ENCODE assay signal across 13 mouse cellular contexts in genomic region chr15:86342637-86343375, GRCm38 (mm10).
A peak's percentile ranks its signal among the peaks of the same experiment; 100 is the strongest.
DNase-seq lines count a peak whose midpoint lies in the region; ATAC-seq and TF ChIP-seq lines count a peak whose summit lies in the region.
"Had no signal": no experiment of that assay in that cellular context is flagged by ENCODE, and none has a peak within 500 bp of the region (broad histone marks: within the 10 kb centered on the region; RNA-seq: fewer than 3 reads in every experiment).

No protein-coding gene starts in this region.

- DNase-seq in thymus, adult 2 months, result peak; percentile 66
- DNase-seq in thymus, postnatal 10 days (ENCODE audit: low spot score in 2 of 2), result no peak
- no peak for DNase-seq in limb, embryonic 10.5 days (ENCODE audit: low spot score)
- no peak for DNase-seq in ovary, postnatal 36 days (ENCODE audit: low spot score)
- DNase-seq in c-Kit-positive CD71-positive TER-119-positive erythroid progenitor cells, embryonic 14.5 days (ENCODE audit: low spot score), result no peak
- DNase-seq: cerebellum, adult 11 months; kidney, adult 9 months; right cerebral cortex, adult 18-20 months had no signal

- WGBS in thymus, adult 2 months, result 58% methylated on average over 8 of the region's 8 CpGs
- 67% methylated on average over 8 of the region's 8 CpGs for WGBS in intestine, embryonic 15.5 days
- WGBS in stomach, embryonic 16.5 days, result 58% methylated on average over 8 of the region's 8 CpGs
- 82% methylated on average over 8 of the region's 8 CpGs for WGBS in limb, embryonic 10.5 days

- H3K4me3 ChIP-seq in thymus, adult 2 months (ENCODE audit: control insufficient read depth, insufficient read depth, low read length), result no peak overlapping the region
- no peak overlapping the region for H3K4me3 ChIP-seq in intestine, embryonic 15.5 days (replicated peaks)
- no peak overlapping the region for H3K4me3 ChIP-seq in stomach, embryonic 16.5 days (replicated peaks; ENCODE audit: low read length)
- no peak overlapping the region for H3K4me3 ChIP-seq in limb, embryonic 10.5 days
- H3K4me3 ChIP-seq: heart, adult 2 months; hindbrain, embryonic 12.5 days had no signal

- peaks cover 60% of the 10 kb centered on the region for H3K4me1 ChIP-seq in thymus, adult 2 months (replicated peaks; ENCODE audit: control insufficient read depth, insufficient read depth, low read length)
- H3K4me1 ChIP-seq in intestine, embryonic 15.5 days (replicated peaks), result 0 out of 2 replicates have a peak, but pooled peaks cover 6% of the 10 kb centered on the region
- H3K4me1 ChIP-seq in stomach, embryonic 16.5 days (ENCODE audit: control insufficient read depth, insufficient read depth, low read length), result 0 out of 2 replicates have a peak, but pooled peaks cover 3% of the 10 kb centered on the region
- peaks cover 74% of the 10 kb centered on the region for H3K4me1 ChIP-seq in limb, embryonic 10.5 days

- H3K9me3 ChIP-seq in intestine, embryonic 15.5 days, result no peaks in the 10 kb centered on the region
- H3K9me3 ChIP-seq in stomach, embryonic 16.5 days (replicated peaks; ENCODE audit: control insufficient read depth, low read length), result no peaks in the 10 kb centered on the region
- H3K9me3 ChIP-seq in limb, embryonic 10.5 days (replicated peaks), result no peaks in the 10 kb centered on the region
- H3K9me3 ChIP-seq: hindbrain, embryonic 12.5 days had no signal

- no peak for TF ChIP-seq CTCF in thymus, adult 2 months (IDR thresholded peaks at IDR 0.05; ENCODE audit: borderline replicate concordance, control insufficient read depth, extremely low read depth, insufficient read depth, low read length, poor library complexity)

- TF ChIP-seq POLR2A in thymus, adult 2 months (IDR thresholded peaks at IDR 0.05; ENCODE audit: control insufficient read depth, extremely low read depth, insufficient read depth, low read length, poor library complexity), result no peak

- H3K9ac ChIP-seq in intestine, embryonic 15.5 days, result no peak overlapping the region
- H3K9ac ChIP-seq in stomach, embryonic 16.5 days (ENCODE audit: low read length), result no peak overlapping the region
- H3K9ac ChIP-seq: hindbrain, embryonic 12.5 days had no signal

- H3K27me3 ChIP-seq in thymus, adult 2 months (ENCODE audit: control insufficient read depth, insufficient read depth, low read length), result no peaks in the 10 kb centered on the region
- no peaks in the 10 kb centered on the region for H3K27me3 ChIP-seq in intestine, embryonic 15.5 days (replicated peaks)
- H3K27me3 ChIP-seq in stomach, embryonic 16.5 days (ENCODE audit: control insufficient read depth, insufficient read depth, low read length), result no peaks in the 10 kb centered on the region
- no peaks in the 10 kb centered on the region for H3K27me3 ChIP-seq in limb, embryonic 10.5 days (ENCODE audit: low read depth, poor library complexity, severe bottlenecking)
- H3K27me3 ChIP-seq: hindbrain, embryonic 12.5 days had no signal

- no peak overlapping the region for H3K4me2 ChIP-seq in intestine, embryonic 15.5 days (replicated peaks)
- no peak overlapping the region for H3K4me2 ChIP-seq in stomach, embryonic 16.5 days (ENCODE audit: low read depth, low read length)
- H3K4me2 ChIP-seq: hindbrain, embryonic 12.5 days had no signal

- 0 out of 2 replicates have a peak, but pooled peaks have one; percentile 17 for ATAC-seq in intestine, embryonic 15.5 days
- no peak for ATAC-seq in stomach, embryonic 16.5 days (ENCODE audit: insufficient read depth, low FRiP score)
- ATAC-seq: forebrain, embryonic 16.5 days had no signal

- peak overlapping the region; percentile 60 for H3K27ac ChIP-seq in thymus, adult 2 months (ENCODE audit: control insufficient read depth, insufficient read depth, low read length)
- no peak overlapping the region for H3K27ac ChIP-seq in intestine, embryonic 15.5 days
- peak overlapping the region; percentile 23; the same call in 1 of the 2 replicates for H3K27ac ChIP-seq in stomach, embryonic 16.5 days (ENCODE audit: low read length)
- no peak overlapping the region for H3K27ac ChIP-seq in limb, embryonic 10.5 days
- H3K27ac ChIP-seq: heart, adult 2 months; hindbrain, embryonic 12.5 days had no signal

- no peaks in the 10 kb centered on the region for H3K36me3 ChIP-seq in thymus, adult 2 months (ENCODE audit: control insufficient read depth, insufficient read depth, low read length)
- no peaks in the 10 kb centered on the region for H3K36me3 ChIP-seq in intestine, embryonic 15.5 days
- H3K36me3 ChIP-seq in stomach, embryonic 16.5 days (ENCODE audit: control insufficient read depth, insufficient read depth, low read length), result no peaks in the 10 kb centered on the region
- H3K36me3 ChIP-seq in limb, embryonic 10.5 days, result no peaks in the 10 kb centered on the region
- H3K36me3 ChIP-seq: hindbrain, embryonic 12.5 days had no signal

Comparison
In these comparisons a context has a peak if more than half of its experiments do, and no peak if none do; other contexts are left out.
1. H3K27ac ChIP-seq: peak in thymus, adult 2 months (single experiment) and stomach, embryonic 16.5 days (single experiment); none in intestine, embryonic 15.5 days (single experiment) and limb, embryonic 10.5 days (single experiment).